Mouse (Mus musculus): ENCODE results near the gene Slc5a11. TPM values are rescaled to one million over a fixed set of nuclear protein-coding genes. Genes with fewer than 3 reads are reported as not detected.

Slc5a11 gene
- polyA plus RNA-seq, 1 experiment from 2014 or later: 0.40 TPM

GRCm38 (mm10) chr7:123289176-123289575 lies 74.6 kb downstream of the Slc5a11 start:
- no peak for ATAC-seq (ENCODE audit: low FRiP score)
- Histone ChIP-seq H3K27me3 (replicated peaks) (no peaks in the 10 kb centered on the region), H3K36me3 (peaks cover 54% of the 10 kb centered on the region), H3K9me3 (replicated peaks) (no peaks in the 10 kb centered on the region), H3K4me2 (no peak overlapping the region), H3K27ac (replicated peaks) (no peak overlapping the region), H3K4me1 (0 out of 2 replicates have a peak, but pooled peaks cover 7% of the 10 kb centered on the region), H3K9ac (replicated peaks) (no peak overlapping the region), H3K4me3 (replicated peaks) (no peak overlapping the region)
- 69% methylated on average over 4 of the region's 4 CpGs for WGBS

GRCm38 (mm10) chr7:123291942-123292341 lies 77.4 kb downstream of the Slc5a11 start:
- WGBS: 95% methylated on average over 8 of the region's 8 CpGs
- no peak for ATAC-seq (ENCODE audit: low FRiP score)
- H3K4me3 ChIP-seq (replicated peaks): no peak overlapping the region
- H3K9me3 ChIP-seq (replicated peaks): no peaks in the 10 kb centered on the region
- peaks cover 62% of the 10 kb centered on the region for H3K36me3 ChIP-seq
- H3K27me3 ChIP-seq (replicated peaks): no peaks in the 10 kb centered on the region
- H3K4me1 ChIP-seq: no peaks in the 10 kb centered on the region
- no peak overlapping the region for H3K9ac ChIP-seq (replicated peaks)
- no peak overlapping the region for H3K4me2 ChIP-seq
- no peak overlapping the region for H3K27ac ChIP-seq (replicated peaks)

- H3K4me1 ChIP-seq: no peaks in the 10 kb centered on the region
- no peaks in the 10 kb centered on the region for H3K9me3 ChIP-seq (replicated peaks)
- H3K9ac ChIP-seq (replicated peaks): no peak overlapping the region
- H3K4me2 ChIP-seq: no peak overlapping the region
- no peak for ATAC-seq (ENCODE audit: low FRiP score)
- H3K27me3 ChIP-seq (replicated peaks): no peaks in the 10 kb centered on the region
- H3K4me3 ChIP-seq (replicated peaks): no peak overlapping the region
- 96% methylated on average over 7 of the region's 7 CpGs for WGBS
- H3K36me3 ChIP-seq: peaks cover 69% of the 10 kb centered on the region
- no peak overlapping the region for H3K27ac ChIP-seq (replicated peaks)
These were observed 79.3 kb downstream of the Slc5a11 start for GRCm38 (mm10) chr7:123293898-123294297.

- Histone ChIP-seq H3K4me1 (no peaks in the 10 kb centered on the region), H3K4me3 (replicated peaks) (no peak overlapping the region), H3K9ac (replicated peaks) (no peak overlapping the region), H3K27ac (replicated peaks) (no peak overlapping the region), H3K36me3 (peaks cover 66% of the 10 kb centered on the region), H3K4me2 (no peak overlapping the region), H3K27me3 (replicated peaks) (no peaks in the 10 kb centered on the region), H3K9me3 (replicated peaks) (no peaks in the 10 kb centered on the region)
- no peak for ATAC-seq (ENCODE audit: low FRiP score)
- WGBS: 84% methylated on average over 7 of the region's 7 CpGs
These were observed 80.8 kb downstream of the Slc5a11 start for GRCm38 (mm10) chr7:123295423-123295822.

GRCm38 (mm10) chr7:123296097-123296496 lies 81.5 kb downstream of the Slc5a11 start:
- Histone ChIP-seq H3K27ac (replicated peaks) (no peak overlapping the region), H3K4me3 (replicated peaks) (no peak overlapping the region), H3K9me3 (replicated peaks) (no peaks in the 10 kb centered on the region), H3K9ac (replicated peaks) (no peak overlapping the region), H3K27me3 (replicated peaks) (no peaks in the 10 kb centered on the region), H3K36me3 (peaks cover 68% of the 10 kb centered on the region), H3K4me1 (no peaks in the 10 kb centered on the region), H3K4me2 (no peak overlapping the region)
- WGBS: 71% methylated on average over 6 of the region's 6 CpGs
- ATAC-seq (ENCODE audit: low FRiP score): no peak

- no peak overlapping the region for H3K4me2 ChIP-seq
- no peaks in the 10 kb centered on the region for H3K27me3 ChIP-seq (replicated peaks)
- ATAC-seq (ENCODE audit: low FRiP score): no peak
- H3K9ac ChIP-seq (replicated peaks): no peak overlapping the region
- H3K4me1 ChIP-seq: no peaks in the 10 kb centered on the region
- WGBS: 77% methylated on average over 3 of the region's 3 CpGs
- H3K4me3 ChIP-seq (replicated peaks): no peak overlapping the region
- H3K36me3 ChIP-seq: peaks cover 59% of the 10 kb centered on the region
- H3K27ac ChIP-seq (replicated peaks): no peak overlapping the region
- H3K9me3 ChIP-seq (replicated peaks): no peaks in the 10 kb centered on the region
These were observed 83.6 kb downstream of the Slc5a11 start for GRCm38 (mm10) chr7:123298225-123298624.

- no peak overlapping the region for H3K9ac ChIP-seq (replicated peaks)
- no peaks in the 10 kb centered on the region for H3K9me3 ChIP-seq (replicated peaks)
- peaks cover 59% of the 10 kb centered on the region for H3K36me3 ChIP-seq
- no peak overlapping the region for H3K4me3 ChIP-seq (replicated peaks)
- no peak overlapping the region for H3K27ac ChIP-seq (replicated peaks)
- no peak for ATAC-seq (ENCODE audit: low FRiP score)
- 57% methylated on average over 3 of the region's 3 CpGs for WGBS
- no peaks in the 10 kb centered on the region for H3K27me3 ChIP-seq (replicated peaks)
- no peak overlapping the region for H3K4me2 ChIP-seq
- H3K4me1 ChIP-seq: no peaks in the 10 kb centered on the region
These were observed 85.7 kb downstream of the Slc5a11 start for GRCm38 (mm10) chr7:123300258-123300657.

GRCm38 (mm10) chr7:123305397-123305796 lies 90.8 kb downstream of the Slc5a11 start:
- Histone ChIP-seq H3K27me3 (replicated peaks) (no peaks in the 10 kb centered on the region), H3K4me2 (no peak overlapping the region), H3K9ac (replicated peaks) (no peak overlapping the region), H3K36me3 (peaks cover 57% of the 10 kb centered on the region), H3K27ac (replicated peaks) (no peak overlapping the region), H3K4me1 (no peaks in the 10 kb centered on the region), H3K4me3 (replicated peaks) (no peak overlapping the region), H3K9me3 (replicated peaks) (no peaks in the 10 kb centered on the region)
- WGBS: 91% methylated on average over 2 of the region's 2 CpGs
- ATAC-seq (ENCODE audit: low FRiP score): no peak

- Histone ChIP-seq H3K4me2 (no peak overlapping the region), H3K9me3 (replicated peaks) (no peaks in the 10 kb centered on the region), H3K4me3 (replicated peaks) (no peak overlapping the region), H3K27ac (replicated peaks) (no peak overlapping the region), H3K36me3 (peaks cover 66% of the 10 kb centered on the region), H3K27me3 (replicated peaks) (no peaks in the 10 kb centered on the region), H3K9ac (replicated peaks) (no peak overlapping the region), H3K4me1 (no peaks in the 10 kb centered on the region)
- no peak for ATAC-seq (ENCODE audit: low FRiP score)
- 94% methylated on average over 8 of the region's 8 CpGs for WGBS
These were observed 92.7 kb downstream of the Slc5a11 start for GRCm38 (mm10) chr7:123307236-123307635.

GRCm38 (mm10) chr7:123307887-123308558 lies 93.4 kb downstream of the Slc5a11 start:
- no peak overlapping the region for H3K27ac ChIP-seq (replicated peaks)
- no peaks in the 10 kb centered on the region for H3K27me3 ChIP-seq (replicated peaks)
- no peak overlapping the region for H3K9ac ChIP-seq (replicated peaks)
- WGBS: 97% methylated on average over 4 of the region's 4 CpGs
- H3K4me1 ChIP-seq: no peaks in the 10 kb centered on the region
- H3K9me3 ChIP-seq (replicated peaks): no peaks in the 10 kb centered on the region
- H3K36me3 ChIP-seq: peaks cover 68% of the 10 kb centered on the region
- no peak overlapping the region for H3K4me3 ChIP-seq (replicated peaks)
- no peak overlapping the region for H3K4me2 ChIP-seq
- no peak for ATAC-seq (ENCODE audit: low FRiP score)

GRCm38 (mm10) chr7:123311836-123312235 lies 97.3 kb downstream of the Slc5a11 start:
- Histone ChIP-seq H3K4me1 (no peaks in the 10 kb centered on the region), H3K36me3 (peaks cover 50% of the 10 kb centered on the region), H3K4me2 (no peak overlapping the region), H3K27ac (replicated peaks) (no peak overlapping the region), H3K9ac (replicated peaks) (no peak overlapping the region), H3K4me3 (replicated peaks) (no peak overlapping the region), H3K27me3 (replicated peaks) (no peaks in the 10 kb centered on the region), H3K9me3 (replicated peaks) (no peaks in the 10 kb centered on the region)
- ATAC-seq (ENCODE audit: low FRiP score): no peak
- WGBS: 75% methylated on average over 5 of the region's 5 CpGs

GRCm38 (mm10) chr7:123312738-123313137 lies 98.2 kb downstream of the Slc5a11 start:
- 87% methylated on average over 3 of the region's 3 CpGs for WGBS
- Histone ChIP-seq H3K4me3 (replicated peaks) (no peak overlapping the region), H3K27me3 (replicated peaks) (no peaks in the 10 kb centered on the region), H3K4me2 (no peak overlapping the region), H3K36me3 (peaks cover 45% of the 10 kb centered on the region), H3K27ac (replicated peaks) (no peak overlapping the region), H3K4me1 (no peaks in the 10 kb centered on the region), H3K9me3 (replicated peaks) (no peaks in the 10 kb centered on the region), H3K9ac (replicated peaks) (no peak overlapping the region)
- ATAC-seq (ENCODE audit: low FRiP score): no peak

Measured in neural tube, embryonic 15.5 days (tissue).